Mouse (Mus musculus) olfactory bulb, adult 2 months (tissue): ENCODE measurements at regions not wholly inside any gene's neighbourhood (a gene's known extent, or its start where the extent isn't known, plus 50 kb on each side); places are given as distances from the start of the nearest gene placed in this dataset.

ENCODE experiments used
- CTCF ChIP-seq: fragments of 200-500 bp; IDR thresholded peaks from 2 replicates; pipeline ENCODE4 v1.5.1; 2012; ENCODE audit warnings: low read depth, mild to moderate bottlenecking, low read length, moderate library complexity; ENCODE audit not compliant: insufficient read depth
- POLR2A ChIP-seq: fragments of 200-500 bp; IDR thresholded peaks from 2 replicates; pipeline ENCODE4 v1.6.1; 2012; ENCODE audit warnings: mild to moderate bottlenecking, low read depth, low read length, moderate library complexity; ENCODE audit not compliant: insufficient read depth

DNA sequence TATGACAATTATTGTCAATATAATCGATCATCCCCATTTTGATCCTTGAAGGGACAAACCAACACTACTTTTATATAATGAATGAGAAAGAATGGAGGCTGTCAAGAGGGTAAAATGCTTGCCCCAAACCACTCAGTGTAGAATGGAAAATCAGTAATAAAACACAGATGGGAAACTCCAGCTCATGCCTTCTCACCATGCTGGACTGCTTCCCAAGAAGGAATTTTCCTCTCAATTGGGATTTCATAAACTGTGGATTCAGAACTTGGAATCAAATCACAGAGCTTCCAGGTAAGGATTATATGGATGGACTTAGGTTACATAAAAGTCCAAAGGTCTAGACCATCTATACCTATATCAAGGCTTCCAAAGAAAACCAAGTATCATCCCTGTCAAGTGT, 129.1 kb upstream of the Klf6 start:
- TF ChIP-seq POLR2A (no peak), CTCF (no peak)
